Mouse (Mus musculus): ENCODE results near the gene Krt73. TPM values are rescaled to one million over a fixed set of nuclear protein-coding genes. Genes with fewer than 3 reads are reported as not detected.
A peak's percentile ranks its signal among the peaks of the same experiment; 100 is the strongest.

Gene Krt73
- 1 to 10 TPM; 6.3 to 7.8 TPM for total RNA-seq (2021)
- long read RNA-seq, transcript Krt73-201 (9 exons, 2,168 nt): major isoform, 10 of 13 reads
- long read RNA-seq, partial matches to known transcripts: 2 of 13 reads
- long read RNA-seq, other reads (novel, unspliced or antisense): 1 of 13 reads

GRCm38 (mm10) chr15:101802296-101802835, at the start of gene Krt73:
Gene Krt73, minus strand, starts transcription at chr15:101802346.
- DNase-seq (ENCODE audit: low spot score in 2 of 2): no peak

GRCm38 (mm10) chr15:101850694-101851093, 48.5 kb upstream of the Krt73 start, which contains the start of gene Krt1:
Gene Krt1, minus strand, starts transcription at chr15:101850794.
- DNase-seq (ENCODE audit: low spot score in 2 of 2): no peak

- peak in 1 of 2 experiments; percentile 62 for DNase-seq (ENCODE audit: low spot score in 2 of 2)
Measured at GRCm38 (mm10) chr15:101845971-101846403, 43.8 kb upstream of the Krt73 start.

- DNase-seq (ENCODE audit: low spot score in 2 of 2): no peak
Measured at GRCm38 (mm10) chr15:101843192-101843591, 41.0 kb upstream of the Krt73 start.

GRCm38 (mm10) chr15:101834784-101835328, 32.7 kb upstream of the Krt73 start:
- DNase-seq (ENCODE audit: low spot score in 2 of 2): no peak

- DNase-seq (ENCODE audit: low spot score in 2 of 2): no peak
Measured at GRCm38 (mm10) chr15:101833131-101833530, 31.0 kb upstream of the Krt73 start.

GRCm38 (mm10) chr15:101829441-101829840, 27.3 kb upstream of the Krt73 start:
- no peak for DNase-seq (ENCODE audit: low spot score in 2 of 2)

- DNase-seq (ENCODE audit: low spot score in 2 of 2): no peak
Measured at GRCm38 (mm10) chr15:101821786-101822185, 19.6 kb upstream of the Krt73 start.

- peak; percentile 51 to 53 for DNase-seq (ENCODE audit: low spot score in 2 of 2)
Measured at GRCm38 (mm10) chr15:101817875-101818274, 15.7 kb upstream of the Krt73 start, which contains the start of gene Krt2. Gene Krt2, minus strand, starts transcription at chr15:101818169.

GRCm38 (mm10) chr15:101803052-101803822, 1.1 kb upstream of the Krt73 start:
- peak in 1 of 2 experiments; percentile 56 for DNase-seq (ENCODE audit: low spot score in 2 of 2)

GRCm38 (mm10) chr15:101790867-101791266, 11.3 kb downstream of the Krt73 start:
- no peak for DNase-seq (ENCODE audit: low spot score in 2 of 2)

GRCm38 (mm10) chr15:101786360-101786759, 15.8 kb downstream of the Krt73 start, which contains the start of gene Krt72:
Gene Krt72, minus strand, starts transcription at chr15:101786460.
- no peak for DNase-seq (ENCODE audit: low spot score in 2 of 2)

GRCm38 (mm10) chr15:101773420-101773819, 28.7 kb downstream of the Krt73 start:
- DNase-seq (ENCODE audit: low spot score in 2 of 2): no peak

- peak; percentile 82 to 96 for DNase-seq (ENCODE audit: low spot score in 2 of 2)
Measured at GRCm38 (mm10) chr15:101772711-101773081, 29.4 kb downstream of the Krt73 start.

GRCm38 (mm10) chr15:101772080-101772710, 30.0 kb downstream of the Krt73 start:
- DNase-seq (ENCODE audit: low spot score in 2 of 2): peak in 1 of 2 experiments; percentile 33

GRCm38 (mm10) chr15:101770226-101770625, 31.9 kb downstream of the Krt73 start:
- no peak for DNase-seq (ENCODE audit: low spot score in 2 of 2)

Other genes starting within 250 kb of the Krt73 start
- gene Krt90, start 239.4 kb downstream of the Krt73 start, total RNA-seq (2021): not detected
- not detected for gene Krt75, start 228.4 kb downstream of the Krt73 start, total RNA-seq (2021)
- not detected for gene Gm5414, start 174.2 kb downstream of the Krt73 start, total RNA-seq (2021)
- not detected for gene Gm5478, start 155.0 kb downstream of the Krt73 start, total RNA-seq (2021)
- not detected for gene Krt6b, start 122.1 kb downstream of the Krt73 start, total RNA-seq (2021)
- not detected for gene Krt6a, start 108.0 kb downstream of the Krt73 start, total RNA-seq (2021)
- under 1 TPM; 0.43 to 0.84 TPM for gene Krt5, start 89.4 kb downstream of the Krt73 start, total RNA-seq (2021)
- gene Krt71, start 59.2 kb downstream of the Krt73 start, total RNA-seq (2021): not detected
- not detected for gene Krt72, start 15.9 kb downstream of the Krt73 start, total RNA-seq (2021)
- gene Krt2, start 15.8 kb upstream of the Krt73 start, total RNA-seq (2021): 10 to 100 TPM in 1 of 2 experiments, 1 to 10 TPM in 1; 7.3 to 10.5 TPM
- 1 to 10 TPM; 2.7 to 4.0 TPM for gene Krt1, start 48.4 kb upstream of the Krt73 start, total RNA-seq (2021)
- 10 to 100 TPM; 12.5 to 19.0 TPM for gene Krt77, start 67.4 kb upstream of the Krt73 start, total RNA-seq (2021)
- gene Krt76, start 90.6 kb upstream of the Krt73 start, total RNA-seq (2021): not detected
- not detected for gene Krt4, start 122.4 kb upstream of the Krt73 start, total RNA-seq (2021)
- under 1 TPM; 0.20 to 0.45 TPM for gene Krt79, start 138.0 kb upstream of the Krt73 start, total RNA-seq (2021)
- gene Krt78, start 151.9 kb upstream of the Krt73 start, total RNA-seq (2021): not detected
- not detected for gene Krt8, start 202.1 kb upstream of the Krt73 start, total RNA-seq (2021)
- gene Krt18, start 225.8 kb upstream of the Krt73 start, total RNA-seq (2021): under 1 TPM; 0.23 to 0.64 TPM